Mouse (Mus musculus): Measurements from ENCODE around the gene Gstz1.
"Not testable (repeated sequence)": the region's sequence is repeated elsewhere in the genome, so short reads cannot be mapped to it uniquely, and the experiment has no call there.

Gstz1 gene

GRCm38 (mm10) chr12:87146966-87147365 lies at the start of gene Gstz1:
Gstz1 (plus strand) TSS chr12:87147165.
- DNase-seq = peak; percentile 92

- no peak for DNase-seq
Measured at GRCm38 (mm10) chr12:87100331-87100730, 46.6 kb upstream of the Gstz1 start.

GRCm38 (mm10) chr12:87102165-87102631 lies 44.8 kb upstream of the Gstz1 start, which contains the start of gene Ngb:
Ngb (minus strand) TSS chr12:87102539.
- DNase-seq = no peak

GRCm38 (mm10) chr12:87103471-87103870 lies 43.5 kb upstream of the Gstz1 start:
- DNase-seq = no peak

GRCm38 (mm10) chr12:87104796-87105195 lies 42.2 kb upstream of the Gstz1 start:
- no peak for DNase-seq

- no peak for DNase-seq
Measured at GRCm38 (mm10) chr12:87107357-87107977, 39.5 kb upstream of the Gstz1 start.

GRCm38 (mm10) chr12:87121918-87122589 lies 24.9 kb upstream of the Gstz1 start:
- DNase-seq = no peak

GRCm38 (mm10) chr12:87127256-87127655 lies 19.7 kb upstream of the Gstz1 start:
- DNase-seq = no peak

GRCm38 (mm10) chr12:87130224-87130623 lies 16.7 kb upstream of the Gstz1 start:
- DNase-seq = no peak

GRCm38 (mm10) chr12:87131181-87131580 lies 15.8 kb upstream of the Gstz1 start:
- no peak for DNase-seq

GRCm38 (mm10) chr12:87131619-87132018 lies 15.3 kb upstream of the Gstz1 start:
- peak; percentile 37 for DNase-seq

- no peak for DNase-seq
Measured at GRCm38 (mm10) chr12:87132210-87132609, 14.8 kb upstream of the Gstz1 start.

GRCm38 (mm10) chr12:87132784-87133183 lies 14.2 kb upstream of the Gstz1 start:
- DNase-seq = no peak

GRCm38 (mm10) chr12:87137439-87138341 lies 9.3 kb upstream of the Gstz1 start:
- DNase-seq = no peak

- no peak for DNase-seq
Measured at GRCm38 (mm10) chr12:87138342-87138701, 8.6 kb upstream of the Gstz1 start.

GRCm38 (mm10) chr12:87138768-87139167 lies 8.2 kb upstream of the Gstz1 start:
- DNase-seq = no peak

GRCm38 (mm10) chr12:87142156-87142555 lies 4.8 kb upstream of the Gstz1 start:
- no peak for DNase-seq

GRCm38 (mm10) chr12:87147395-87148089 lies 577 bp downstream of the Gstz1 start, which contains the start of gene Pomt2:
Pomt2 (minus strand) TSS chr12:87147968.
- DNase-seq = peak; percentile 96

GRCm38 (mm10) chr12:87148136-87148535 lies 1.2 kb downstream of the Gstz1 start:
- peak; percentile 66 for DNase-seq

- DNase-seq = no peak
Measured at GRCm38 (mm10) chr12:87149471-87149870, 2.5 kb downstream of the Gstz1 start.

- not testable (repeated sequence) for DNase-seq
Measured at GRCm38 (mm10) chr12:87154448-87154847, 7.5 kb downstream of the Gstz1 start.

GRCm38 (mm10) chr12:87157361-87157760 lies 10.4 kb downstream of the Gstz1 start:
- DNase-seq = peak; percentile 84

- DNase-seq = peak; percentile 10
Measured at GRCm38 (mm10) chr12:87158099-87158498, 11.1 kb downstream of the Gstz1 start.
